Mouse (Mus musculus): Measurements from ENCODE around the gene Rspry1. TPM values are rescaled to one million over a fixed set of nuclear protein-coding genes. Genes with fewer than 3 reads are reported as not detected.
A peak's percentile ranks its signal among the peaks of the same experiment; 100 is the strongest.

Gene Rspry1
- polyA plus RNA-seq, 1 experiment from 2014 or later, result 19.4 TPM

GRCm38 (mm10) chr8:94600478-94600877, 1.3 kb upstream of the Rspry1 start:
- Histone ChIP-seq H3K9ac (replicated peaks; ENCODE audit: low read depth) (peak overlapping the region; percentile 91), H3K27ac (ENCODE audit: low read length) (peak overlapping the region; percentile 98), H3K36me3 (ENCODE audit: insufficient read depth, low read length) (no peaks in the 10 kb centered on the region), H3K9me3 (ENCODE audit: low read length) (no peaks in the 10 kb centered on the region), H3K27me3 (replicated peaks; ENCODE audit: insufficient read depth, low read length) (no peaks in the 10 kb centered on the region), H3K4me1 (ENCODE audit: insufficient read depth, low read depth, low read length) (peaks cover 8% of the 10 kb centered on the region; the same call in 1 of the 2 replicates), H3K4me2 (replicated peaks; ENCODE audit: low read depth, low read length) (peak overlapping the region; percentile 80), H3K4me3 (ENCODE audit: low read depth, low read length) (peak overlapping the region; percentile 99)
- 19% methylated on average over 5 of the region's 5 CpGs for WGBS
- DNase-seq (ENCODE audit: low spot score) (no peak), ATAC-seq (no peak)
- TF ChIP-seq CTCF (IDR thresholded peaks at IDR 0.05) (no peak), EP300 (IDR thresholded peaks at IDR 0.05) (no peak)

- DNase-seq (ENCODE audit: low spot score), result no peak
- Histone ChIP-seq H3K4me3 (ENCODE audit: low read depth, low read length) (peak overlapping the region; percentile 99), H3K4me1 (ENCODE audit: insufficient read depth, low read depth, low read length) (peaks cover 8% of the 10 kb centered on the region; the same call in 1 of the 2 replicates), H3K9ac (replicated peaks; ENCODE audit: low read depth) (peak overlapping the region; percentile 91), H3K36me3 (ENCODE audit: insufficient read depth, low read length) (no peaks in the 10 kb centered on the region), H3K27ac (ENCODE audit: low read length) (peak overlapping the region; percentile 98), H3K9me3 (ENCODE audit: low read length) (no peaks in the 10 kb centered on the region), H3K4me2 (replicated peaks; ENCODE audit: low read depth, low read length) (peak overlapping the region; percentile 80), H3K27me3 (replicated peaks; ENCODE audit: insufficient read depth, low read length) (no peaks in the 10 kb centered on the region)
- no peak for TF ChIP-seq CTCF (IDR thresholded peaks at IDR 0.05)
- TF ChIP-seq EP300 (IDR thresholded peaks at IDR 0.05), result peak; percentile 22; the same call in 1 of the 2 replicates
- WGBS, result under 1% methylated on average over 51 of the region's 51 CpGs
- peak; percentile 15 for ATAC-seq
Measured at GRCm38 (mm10) chr8:94601034-94601606, 617 bp upstream of the Rspry1 start.

GRCm38 (mm10) chr8:94602471-94603131, 864 bp downstream of the Rspry1 start:
- under 1% methylated on average over 31 of the region's 31 CpGs for WGBS
- H3K36me3 ChIP-seq (ENCODE audit: insufficient read depth, low read length), result 0 out of 2 replicates have a peak, but pooled peaks cover 3% of the 10 kb centered on the region
- H3K4me2 ChIP-seq (replicated peaks; ENCODE audit: low read depth, low read length), result peak overlapping the region; percentile 91
- H3K4me3 ChIP-seq (ENCODE audit: low read depth, low read length), result peak overlapping the region; percentile 99
- TF ChIP-seq EP300 (IDR thresholded peaks at IDR 0.05) (no peak), CTCF (IDR thresholded peaks at IDR 0.05) (no peak)
- no peaks in the 10 kb centered on the region for H3K27me3 ChIP-seq (replicated peaks; ENCODE audit: insufficient read depth, low read length)
- peak overlapping the region; percentile 90 for H3K9ac ChIP-seq (replicated peaks; ENCODE audit: low read depth)
- H3K27ac ChIP-seq (ENCODE audit: low read length), result peak overlapping the region; percentile 91
- DNase-seq (ENCODE audit: low spot score) (peak; percentile 46), ATAC-seq (no peak)
- H3K4me1 ChIP-seq (ENCODE audit: insufficient read depth, low read depth, low read length), result peaks cover 8% of the 10 kb centered on the region; the same call in 1 of the 2 replicates
- H3K9me3 ChIP-seq (ENCODE audit: low read length), result no peaks in the 10 kb centered on the region

- WGBS, result 88% methylated on average over 2 of the region's 2 CpGs
- no peaks in the 10 kb centered on the region for H3K27me3 ChIP-seq (replicated peaks; ENCODE audit: insufficient read depth, low read length)
- DNase-seq (ENCODE audit: low spot score), result no peak
Measured at GRCm38 (mm10) chr8:94604030-94604429, 2.3 kb downstream of the Rspry1 start.

GRCm38 (mm10) chr8:94607064-94607463, 5.3 kb downstream of the Rspry1 start:
- no peaks in the 10 kb centered on the region for H3K27me3 ChIP-seq (replicated peaks; ENCODE audit: insufficient read depth, low read length)
- H3K4me3 ChIP-seq (ENCODE audit: low read depth, low read length), result no peak overlapping the region
- 0 out of 2 replicates have a peak, but pooled peaks cover 3% of the 10 kb centered on the region for H3K36me3 ChIP-seq (ENCODE audit: insufficient read depth, low read length)
- H3K9me3 ChIP-seq (ENCODE audit: low read length), result no peaks in the 10 kb centered on the region
- no peak overlapping the region for H3K9ac ChIP-seq (replicated peaks; ENCODE audit: low read depth)
- DNase-seq (ENCODE audit: low spot score) (no peak), ATAC-seq (no peak)
- H3K27ac ChIP-seq (ENCODE audit: low read length), result no peak overlapping the region
- no peak overlapping the region for H3K4me2 ChIP-seq (replicated peaks; ENCODE audit: low read depth, low read length)
- no peak for TF ChIP-seq CTCF (IDR thresholded peaks at IDR 0.05)
- no peak for TF ChIP-seq EP300 (IDR thresholded peaks at IDR 0.05)
- WGBS, result 92% methylated on average over 5 of the region's 5 CpGs
- no peaks in the 10 kb centered on the region for H3K4me1 ChIP-seq (ENCODE audit: insufficient read depth, low read depth, low read length)

More at GRCm38 (mm10) chr8:94604030-94604429, 2.3 kb downstream of the Rspry1 start:
- H3K4me3 ChIP-seq (ENCODE audit: low read depth, low read length), result no peak overlapping the region
- H3K4me2 ChIP-seq (replicated peaks; ENCODE audit: low read depth, low read length), result no peak overlapping the region
- H3K36me3 ChIP-seq (ENCODE audit: insufficient read depth, low read length), result 0 out of 2 replicates have a peak, but pooled peaks cover 3% of the 10 kb centered on the region
- H3K9ac ChIP-seq (replicated peaks; ENCODE audit: low read depth), result no peak overlapping the region
- H3K9me3 ChIP-seq (ENCODE audit: low read length), result no peaks in the 10 kb centered on the region
- no peak overlapping the region for H3K27ac ChIP-seq (ENCODE audit: low read length)
- TF ChIP-seq EP300 (IDR thresholded peaks at IDR 0.05) (no peak), CTCF (IDR thresholded peaks at IDR 0.05) (no peak)
- peaks cover 8% of the 10 kb centered on the region; the same call in 1 of the 2 replicates for H3K4me1 ChIP-seq (ENCODE audit: insufficient read depth, low read depth, low read length)
- ATAC-seq, result no peak

GRCm38 (mm10) chr8:94624885-94625284, 23.1 kb downstream of the Rspry1 start:
- DNase-seq (ENCODE audit: low spot score) (no peak), ATAC-seq (no peak)
- no peaks in the 10 kb centered on the region for H3K36me3 ChIP-seq (ENCODE audit: insufficient read depth, low read length)
- no peaks in the 10 kb centered on the region for H3K27me3 ChIP-seq (replicated peaks; ENCODE audit: insufficient read depth, low read length)
- no peak overlapping the region for H3K4me2 ChIP-seq (replicated peaks; ENCODE audit: low read depth, low read length)
- TF ChIP-seq EP300 (IDR thresholded peaks at IDR 0.05), result no peak
- no peak for TF ChIP-seq CTCF (IDR thresholded peaks at IDR 0.05)
- no peak overlapping the region for H3K4me3 ChIP-seq (ENCODE audit: low read depth, low read length)
- no peaks in the 10 kb centered on the region for H3K4me1 ChIP-seq (ENCODE audit: insufficient read depth, low read depth, low read length)
- WGBS, result 94% methylated on average over 1 of the region's 1 CpGs
- no peaks in the 10 kb centered on the region for H3K9me3 ChIP-seq (ENCODE audit: low read length)
- no peak overlapping the region for H3K9ac ChIP-seq (replicated peaks; ENCODE audit: low read depth)
- no peak overlapping the region for H3K27ac ChIP-seq (ENCODE audit: low read length)
